Mouse (Mus musculus) liver, postnatal 0 days (tissue): ENCODE results near the gene Nat8f5. TPM values are rescaled to one million over a fixed set of nuclear protein-coding genes. Genes with fewer than 3 reads are reported as not detected.
"Not testable (repeated sequence)": the region's sequence is repeated elsewhere in the genome, so short reads cannot be mapped to it uniquely, and the experiment has no call there.

Experiments used
- ATAC-seq: fragments of 200-750 bp; cut with Nextera tagmentation; 2 replicates; pipeline ENCODE4 v1.8.0; 2017; ENCODE audit warnings: mild to moderate bottlenecking, moderate library complexity
- DNase-seq: peaks from one replicate; pipeline ENCODE4 v3.0.0-alpha.2; 2016
- H3K27ac ChIP-seq: fragments of 300-500 bp; sonication (generic); 2 replicates; pipeline ENCODE4 v1.5.1; 2014; ENCODE audit warnings: antibody characterized with exemption, moderate library complexity, mild to moderate bottlenecking, low read depth
- H3K27me3 ChIP-seq: fragments of 300-500 bp; sonication (generic); 2 replicates; pipeline ENCODE4 v1.6.1; 2014; ENCODE audit warnings: low read length, control low read depth, mixed read lengths; ENCODE audit not compliant: insufficient read depth
- H3K36me3 ChIP-seq: fragments of 300-500 bp; sonication (generic); replicated peaks from 2 replicates; pipeline ENCODE4 v1.6.1; 2014; ENCODE audit warnings: mild to moderate bottlenecking, control low read depth, low read length, moderate library complexity, mixed read lengths; ENCODE audit not compliant: insufficient read depth
- H3K4me1 ChIP-seq: fragments of 300-500 bp; sonication (generic); 2 replicates; pipeline ENCODE4 v1.6.1; 2014; ENCODE audit warnings: antibody characterized with exemption, mild to moderate bottlenecking, control low read depth; ENCODE audit not compliant: insufficient read depth
- H3K4me2 ChIP-seq: fragments of 300-500 bp; sonication (generic); 2 replicates; pipeline ENCODE4 v1.6.1; 2014; ENCODE audit warnings: low read depth, mild to moderate bottlenecking, low read length, moderate library complexity, mixed read lengths
- H3K4me3 ChIP-seq: fragments of 300-500 bp; sonication (generic); 2 replicates; pipeline ENCODE4 v1.5.1; 2014; ENCODE audit warnings: low read depth, low read length
- H3K9ac ChIP-seq: fragments of 300-500 bp; sonication (generic); replicated peaks from 2 replicates; pipeline ENCODE4 v1.6.1; 2014; ENCODE audit warnings: mild to moderate bottlenecking, moderate library complexity
- H3K9me3 ChIP-seq: fragments of 300-500 bp; sonication (generic); 2 replicates; pipeline ENCODE4 v1.6.1; 2016; ENCODE audit warnings: mild to moderate bottlenecking, control low read depth, low read length, mixed read lengths
- CTCF ChIP-seq: sonication (generic); IDR thresholded peaks from 2 replicates; pipeline ENCODE4 v1.5.1; 2016; ENCODE audit warnings: antibody characterized with exemption, low read depth
- EP300 ChIP-seq: IDR thresholded peaks from 2 replicates; pipeline ENCODE4 v1.6.1; 2016; ENCODE audit warnings: antibody characterized with exemption, low read depth, mild to moderate bottlenecking
- WGBS: fragments of 180-500 bp; shearing (Covaris S2); extraction: QIAGEN DNeasy Blood & Tissue Kit; methylation state at CpG from one replicate; pipeline ENCODE4 v1.1.7; 2014; ENCODE audit not compliant: insufficient replicate concordance; 5-methylcytosine and 5-hydroxymethylcytosine counted together
- polyA plus RNA-seq: library from polyadenylated mRNA; unstranded; fragments of >200 nt; fragmentation: Nextera tagmentation; extraction: Ambion mirVana; gene quantifications from 2 replicates; pipeline ENCODE4 v1.2.1, GENCODE M21; 2015

Gene Nat8f5
- polyA plus RNA-seq, 1 experiment from 2014 or later, result not detected

- H3K27ac ChIP-seq, result no peak overlapping the region
- H3K36me3 ChIP-seq, result no peaks in the 10 kb centered on the region
- no peak for TF ChIP-seq CTCF
- no peak for TF ChIP-seq EP300
- H3K9ac ChIP-seq, result no peak overlapping the region
- ATAC-seq (no peak), DNase-seq (no peak)
- no peak overlapping the region for H3K4me2 ChIP-seq
- H3K4me1 ChIP-seq, result no peaks in the 10 kb centered on the region
- H3K9me3 ChIP-seq, result no peaks in the 10 kb centered on the region
- 75% methylated on average over 8 of the region's 8 CpGs for WGBS
- no peak overlapping the region for H3K4me3 ChIP-seq
- H3K27me3 ChIP-seq, result no peaks in the 10 kb centered on the region
Measured at GRCm38 (mm10) chr6:85838674-85839073, 17.9 kb upstream of the Nat8f5 start.

- H3K4me3 ChIP-seq, H3K36me3 ChIP-seq, H3K27me3 ChIP-seq, H3K9ac ChIP-seq, H3K9me3 ChIP-seq, H3K4me1 ChIP-seq: not testable (repeated sequence)
- peak; percentile 53 for DNase-seq
- WGBS, result 16% methylated on average over 12 of the region's 12 CpGs
- peak; percentile 49 for TF ChIP-seq CTCF
- Histone ChIP-seq H3K27ac (0 out of 2 replicates have a peak overlapping the region, but pooled peaks have one; percentile 22), H3K4me2 (peak overlapping the region; percentile 40; the same call in 1 of the 2 replicates)
- peak; percentile 84 for ATAC-seq
Measured at GRCm38 (mm10) chr6:85837307-85837706, 16.5 kb upstream of the Nat8f5 start.

GRCm38 (mm10) chr6:85836827-85837226 is 16.1 kb upstream of the Nat8f5 start:
- DNase-seq, result peak; percentile 64
- peak; percentile 54 for TF ChIP-seq CTCF
- not testable (repeated sequence) for H3K4me2 ChIP-seq

GRCm38 (mm10) chr6:85836098-85836497 is 15.3 kb upstream of the Nat8f5 start:
- H3K4me2 ChIP-seq, DNase-seq, H3K9me3 ChIP-seq, H3K27ac ChIP-seq, H3K4me1 ChIP-seq, ATAC-seq, H3K4me3 ChIP-seq, H3K36me3 ChIP-seq, H3K27me3 ChIP-seq, H3K9ac ChIP-seq: not testable (repeated sequence)
- WGBS, result 82% methylated on average over 5 of the region's 5 CpGs

More at GRCm38 (mm10) chr6:85836827-85837226, 16.1 kb upstream of the Nat8f5 start:
- H3K27ac ChIP-seq, result 0 out of 2 replicates have a peak overlapping the region, but pooled peaks have one; percentile 22
- H3K9ac ChIP-seq, H3K4me1 ChIP-seq, H3K36me3 ChIP-seq, H3K4me3 ChIP-seq, H3K9me3 ChIP-seq, H3K27me3 ChIP-seq: not testable (repeated sequence)
- ATAC-seq, result peak; percentile 70
- WGBS, result 10% methylated on average over 7 of the region's 9 CpGs

- not testable (repeated sequence) for H3K27ac ChIP-seq, H3K4me2 ChIP-seq, DNase-seq, ATAC-seq, H3K4me1 ChIP-seq, H3K4me3 ChIP-seq, H3K36me3 ChIP-seq, H3K9ac ChIP-seq, H3K9me3 ChIP-seq, H3K27me3 ChIP-seq
- 65% methylated on average over 1 of the region's 2 CpGs for WGBS
Measured at GRCm38 (mm10) chr6:85835104-85835503, 14.3 kb upstream of the Nat8f5 start.

GRCm38 (mm10) chr6:85834504-85835100 is 13.8 kb upstream of the Nat8f5 start:
- not testable (repeated sequence) for H3K9ac ChIP-seq, ATAC-seq, H3K4me3 ChIP-seq, H3K4me1 ChIP-seq, H3K27ac ChIP-seq, H3K27me3 ChIP-seq, H3K9me3 ChIP-seq, H3K4me2 ChIP-seq, H3K36me3 ChIP-seq, DNase-seq

- Histone ChIP-seq H3K4me3 (no peak within 1 kb of the TSS), H3K27me3 (no peaks in the 10 kb centered on the region), H3K4me2 (no peak within 1 kb of the TSS), H3K4me1 (no peaks in the 10 kb centered on the region), H3K27ac (no peak within 1 kb of the TSS), H3K9ac (no peak within 1 kb of the TSS), H3K9me3 (no peaks in the 10 kb centered on the region), H3K36me3 (no peaks in the 10 kb centered on the region)
- ATAC-seq, result no peak
- TF ChIP-seq EP300 (no peak), CTCF (no peak)
- whole genome bisulfite sequencing, result 65% methylated on average over 7 of the region's 7 CpGs
- no peak for DNase-seq
Measured at GRCm38 (mm10) chr6:85831796-85832321, 11.1 kb upstream of the Nat8f5 start, which contains the start of gene Nat8. TSS of gene Nat8 (minus strand) at chr6:85832082.
